Mouse (Mus musculus): ENCODE measurements at regions not wholly inside any gene's neighbourhood (a gene's known extent, or its start where the extent isn't known, plus 50 kb on each side); places are given as distances from the start of the nearest gene placed in this dataset.

DNA sequence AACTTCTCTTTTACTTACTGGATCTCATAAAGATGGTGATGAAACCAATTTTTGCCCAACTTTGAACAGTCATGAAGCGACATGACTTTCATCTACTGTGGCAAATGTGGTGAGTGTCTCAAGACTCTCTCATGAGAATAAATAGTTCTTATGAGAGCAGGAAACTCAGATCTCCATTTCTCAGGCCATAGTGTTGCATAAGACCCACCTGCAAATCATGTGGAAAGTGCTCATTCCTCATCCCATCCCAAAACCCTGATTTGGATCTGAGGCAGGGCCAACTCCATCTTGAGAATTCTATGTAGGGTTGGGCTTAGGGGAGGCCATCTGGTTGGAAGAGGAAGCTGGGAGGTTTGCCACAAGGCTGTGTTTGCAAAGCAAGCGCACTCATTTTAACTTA is 92.5 kb upstream of the Galnt5 start:
- in situ Hi-C loops (cut with MseI, MboI): loop anchor here in 1 of 2 experiments (25.0 kb wide), 1 partner anchor 1793 kb away; no protein-coding TSS in a partner anchor

DNA sequence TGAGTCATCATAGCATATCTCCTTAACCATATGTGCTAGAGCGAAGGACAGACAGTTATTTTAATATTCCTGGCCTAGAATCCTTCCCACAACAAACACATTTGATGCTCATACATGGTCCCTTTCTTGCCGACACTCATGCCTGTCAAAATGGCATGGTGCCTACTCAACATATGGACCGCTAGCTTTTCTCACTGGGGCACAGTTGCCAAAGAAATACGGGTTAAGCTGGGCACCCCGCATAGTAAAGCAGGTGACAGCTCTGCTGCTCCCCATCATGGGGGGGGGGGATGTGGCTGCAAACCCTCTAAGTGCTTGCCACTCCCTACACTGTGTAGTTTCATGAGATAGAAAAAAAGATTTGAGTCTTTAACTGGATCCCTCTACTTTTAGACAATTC is 90.7 kb upstream of the Galnt5 start:
- in situ Hi-C loops (cut with MseI, MboI): loop anchor here in 1 of 2 experiments (25.0 kb wide), 1 partner anchor 1795 kb away; no protein-coding TSS in a partner anchor

DNA sequence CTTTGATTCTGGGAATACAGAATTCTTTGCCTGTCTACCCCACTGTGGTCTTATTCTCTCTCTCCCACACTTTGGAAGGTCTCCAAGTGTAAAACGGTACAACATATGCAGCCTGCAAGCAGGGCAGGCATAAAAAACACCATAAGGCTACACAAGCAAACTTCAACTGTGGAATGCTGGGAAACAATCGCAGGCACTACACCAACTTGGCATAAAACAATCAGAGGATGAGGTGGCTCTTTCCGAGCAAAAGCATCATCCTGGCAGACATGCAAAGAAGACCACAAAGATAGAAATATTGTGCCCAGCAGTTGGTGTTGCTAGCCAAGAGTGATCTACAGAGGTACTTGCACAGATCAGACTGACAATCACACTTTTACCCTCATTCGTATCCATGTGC is 88.0 kb upstream of the Galnt5 start:
- in situ Hi-C loops (cut with MseI, MboI): loop anchor here in 1 of 2 experiments (25.0 kb wide), 1 partner anchor 1797 kb away; no protein-coding TSS in a partner anchor

DNA sequence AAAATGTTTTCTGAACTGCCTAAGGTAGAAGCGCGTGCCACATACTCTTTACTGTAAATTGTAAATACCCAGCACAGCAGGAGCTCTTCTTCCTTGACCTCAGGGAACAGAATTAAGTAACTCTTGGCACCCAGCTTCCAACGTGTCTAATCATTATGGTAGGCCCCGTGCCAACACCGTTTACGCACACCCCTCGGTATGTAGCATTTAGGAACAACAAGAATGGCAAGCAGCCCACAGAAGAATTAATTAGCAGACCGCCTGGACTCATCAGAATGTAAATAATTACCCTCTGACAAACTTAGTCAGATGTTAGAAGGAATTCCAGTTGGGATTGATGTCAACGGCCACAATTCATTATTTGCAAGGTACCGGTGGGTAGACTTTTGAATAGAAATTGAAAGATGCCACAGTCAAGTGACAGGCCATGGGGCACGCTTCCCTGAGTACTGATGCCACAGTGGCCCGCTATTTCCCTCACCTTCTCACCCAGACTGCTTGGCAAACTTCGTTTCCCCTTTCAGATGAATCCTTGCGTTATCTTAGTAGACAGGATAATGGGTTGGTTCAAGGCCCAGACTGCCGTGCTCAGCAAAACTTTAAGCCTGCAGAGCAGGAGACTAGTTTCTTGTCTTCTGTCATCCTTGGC is 81.2 kb upstream of the Galnt5 start:
- in situ Hi-C loops (cut with MseI, MboI): loop anchor here in 1 of 2 experiments (25.0 kb wide), 1 partner anchor 1804 kb away; no protein-coding TSS in a partner anchor

DNA sequence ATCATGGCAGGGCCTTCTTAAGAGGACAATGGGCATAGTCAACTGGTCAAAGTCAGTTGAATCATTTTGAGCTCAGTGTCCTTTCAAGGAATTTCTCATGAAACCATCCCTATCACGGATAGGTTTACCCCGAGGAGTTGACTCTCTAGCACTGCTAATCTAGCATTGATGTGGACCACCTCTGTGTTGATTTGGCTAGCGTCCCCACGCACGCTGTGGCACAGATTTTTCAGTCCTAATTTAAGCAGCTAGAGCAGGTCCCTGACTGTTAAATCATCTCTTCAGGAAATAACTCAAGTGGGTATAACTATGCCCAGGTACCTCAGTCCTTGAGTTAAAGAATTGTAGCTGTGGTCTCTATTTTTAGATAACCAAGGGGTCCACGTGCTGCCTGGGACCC is 80.0 kb upstream of the Galnt5 start:
- in situ Hi-C loops (cut with MseI, MboI): loop anchor here in 1 of 2 experiments (25.0 kb wide), 1 partner anchor 1805 kb away; no protein-coding TSS in a partner anchor

DNA sequence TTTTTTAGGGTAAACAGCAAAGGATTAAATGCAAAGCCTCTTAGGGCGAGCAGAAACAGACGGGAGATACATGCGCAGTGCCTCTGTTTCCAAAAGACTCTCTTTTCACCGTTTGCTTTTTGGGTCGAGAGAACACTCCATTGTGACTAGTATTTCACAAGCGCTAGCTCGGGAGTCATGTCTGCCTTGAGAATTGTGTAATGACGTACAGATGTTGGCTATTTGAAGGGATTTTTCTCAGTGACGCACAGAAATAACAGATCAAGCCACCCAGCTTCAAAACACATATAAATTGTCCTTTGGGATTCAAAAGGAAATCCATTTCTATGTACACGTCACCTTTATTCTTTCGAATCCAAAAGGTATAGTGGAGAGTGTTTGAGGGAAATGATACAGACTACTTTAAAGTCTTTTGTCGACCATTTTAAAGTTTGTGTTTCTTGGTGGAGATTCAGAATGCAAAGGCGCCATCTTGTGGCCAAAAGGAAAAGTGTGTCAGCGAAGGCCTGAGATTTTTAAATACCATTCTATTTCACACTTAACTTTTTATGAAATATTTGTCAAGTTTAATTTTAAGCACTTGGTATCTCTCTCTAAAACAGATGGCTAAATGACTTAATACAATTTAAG is 78.5 kb upstream of the Galnt5 start:
- in situ Hi-C loops (cut with MseI, MboI): loop anchor here in 1 of 2 experiments (25.0 kb wide), 1 partner anchor 1807 kb away; no protein-coding TSS in a partner anchor

DNA sequence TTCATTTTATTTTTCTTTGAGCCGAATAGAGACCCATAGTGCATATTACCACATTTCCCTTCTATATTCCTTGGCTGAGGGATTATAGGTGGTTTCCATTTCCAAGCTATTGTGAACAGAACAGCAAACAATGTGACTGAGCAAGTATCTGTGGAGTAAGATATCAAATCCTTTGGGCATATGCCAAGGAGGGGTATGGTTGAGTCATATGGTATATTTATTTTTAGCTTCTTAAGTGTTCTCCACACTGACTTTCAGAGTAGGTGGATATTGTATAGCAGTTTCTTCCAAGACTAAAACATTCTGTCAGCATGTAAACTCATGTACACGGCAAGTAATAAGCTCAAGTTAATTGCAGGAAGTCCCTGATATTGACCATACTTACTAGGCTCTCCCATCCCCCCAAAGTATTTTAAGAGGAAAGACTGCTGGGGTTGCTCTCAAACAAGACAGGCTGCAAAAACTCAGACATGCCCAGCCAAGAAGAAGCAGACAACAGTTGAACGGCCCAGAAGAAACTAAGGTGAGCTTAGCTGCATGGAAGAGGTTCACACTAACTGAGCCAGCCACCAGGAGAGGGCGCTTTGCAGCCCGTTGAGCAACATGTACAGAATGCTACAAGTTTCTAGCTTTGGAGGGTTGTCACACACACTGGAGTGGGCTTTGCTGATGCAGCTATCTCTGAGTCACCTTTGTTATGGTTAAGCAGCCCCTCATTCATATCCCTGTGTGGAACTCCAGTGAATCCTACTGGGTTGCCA is 63.4 kb upstream of the Galnt5 start:
- in situ Hi-C loops (cut with MseI, MboI): no loop called here
